Mouse (Mus musculus): ENCODE measurements around the gene Itga9. TPM values are rescaled to one million over a fixed set of nuclear protein-coding genes. Genes with fewer than 3 reads are reported as not detected.

Gene Itga9
- polyA plus RNA-seq, 1 experiment: 0.14 TPM

DNA sequence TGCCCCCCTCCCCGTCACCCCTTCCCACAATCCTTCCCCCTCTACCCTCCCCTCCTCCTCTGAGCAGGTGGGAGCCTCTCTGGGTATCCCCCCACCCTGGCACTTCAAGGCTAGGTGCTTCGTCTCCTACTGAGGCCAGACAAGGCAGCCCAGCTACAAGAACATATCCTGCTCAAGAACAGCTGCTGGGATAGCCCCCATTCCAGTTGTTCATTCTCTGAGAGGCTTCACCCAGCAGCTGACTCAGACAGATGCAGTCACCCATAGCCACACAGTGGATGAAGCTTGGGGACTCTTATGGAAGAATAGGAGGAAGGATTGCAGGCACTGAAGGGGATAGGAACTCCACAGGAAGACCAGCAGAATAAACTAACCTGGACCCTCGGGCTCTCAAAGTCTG lies 157.2 kb downstream of the Itga9 start:
- TF ChIP-seq REST (IDR thresholded peaks at IDR 0.05; ENCODE audit: insufficient read depth, insufficient read length) (no peak), CEBPB (IDR thresholded peaks at IDR 0.05; ENCODE audit: insufficient read depth, poor library complexity, severe bottlenecking) (no peak), E2F4 (IDR thresholded peaks at IDR 0.05; ENCODE audit: insufficient read depth) (no peak), POLR2AphosphoS2 (IDR thresholded peaks at IDR 0.05; ENCODE audit: insufficient read length, low read depth) (no peak), POLR2A (IDR thresholded peaks at IDR 0.05; ENCODE audit: insufficient read length, low read depth) (no peak), TCF12 (IDR thresholded peaks at IDR 0.05; ENCODE audit: insufficient read depth, poor library complexity, severe bottlenecking) (no peak), TCF3 (IDR thresholded peaks at IDR 0.05; ENCODE audit: insufficient read length, low read depth) (no peak), MYOD1 (IDR thresholded peaks at IDR 0.05; ENCODE audit: control insufficient read depth in 1 of 3, insufficient read length in 2 of 3, low read depth in 2 of 3) (no peak), MYOG (IDR thresholded peaks at IDR 0.05; ENCODE audit: control insufficient read depth in 1 of 3, insufficient read depth in 1 of 3, insufficient read length in 2 of 3, low read depth in 2 of 3) (no peak), SRF (IDR thresholded peaks at IDR 0.05; ENCODE audit: control insufficient read depth, insufficient read length, low read depth) (no peak), USF1 (IDR thresholded peaks at IDR 0.05; ENCODE audit: low read depth) (no peak)
- Histone ChIP-seq H3K4me3 (no peak overlapping the region), H3K36me3 (ENCODE audit: control insufficient read depth, insufficient read depth) (no peaks in the 10 kb centered on the region), H3K79me2 (ENCODE audit: control insufficient read depth, insufficient read depth) (no peaks in the 10 kb centered on the region), H3K27me3 (ENCODE audit: control insufficient read depth, insufficient read depth, insufficient read length) (peaks cover 5% of the 10 kb centered on the region), H3K4me2 (ENCODE audit: low read depth) (no peak overlapping the region), H3ac (ENCODE audit: control insufficient read depth, insufficient read length) (no peak overlapping the region)

DNA sequence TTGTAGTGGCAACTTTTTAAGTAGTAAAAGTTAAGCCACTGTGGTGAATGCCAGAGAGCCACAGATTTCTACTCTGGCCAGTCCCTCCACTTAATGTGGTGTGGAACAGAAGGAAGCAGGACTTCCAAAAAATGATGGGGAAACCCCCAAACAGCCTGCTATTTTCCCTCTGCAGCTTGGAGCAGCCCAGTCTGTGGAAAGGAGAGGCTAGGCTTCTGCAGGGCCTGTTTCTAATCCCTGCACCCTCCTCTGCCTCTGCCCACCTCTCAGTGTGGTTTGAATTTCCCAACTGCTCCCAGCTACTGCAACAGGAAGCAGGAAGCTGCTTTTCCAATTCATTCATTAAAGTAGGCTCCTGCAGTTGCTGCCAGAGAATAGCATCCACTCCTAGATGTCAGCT lies 158.6 kb downstream of the Itga9 start:
- no peaks in the 10 kb centered on the region for H3K36me3 ChIP-seq (ENCODE audit: control insufficient read depth, insufficient read depth)
- peaks cover 5% of the 10 kb centered on the region for H3K27me3 ChIP-seq (ENCODE audit: control insufficient read depth, insufficient read depth, insufficient read length)
- no peak overlapping the region for H3ac ChIP-seq (ENCODE audit: control insufficient read depth, insufficient read length)
- no peak overlapping the region for H3K4me3 ChIP-seq
- H3K79me2 ChIP-seq (ENCODE audit: control insufficient read depth, insufficient read depth): no peaks in the 10 kb centered on the region
- H3K4me2 ChIP-seq (ENCODE audit: low read depth): no peak overlapping the region
- TF ChIP-seq USF1 (IDR thresholded peaks at IDR 0.05; ENCODE audit: low read depth) (no peak), SRF (IDR thresholded peaks at IDR 0.05; ENCODE audit: control insufficient read depth, insufficient read length, low read depth) (no peak), POLR2A (IDR thresholded peaks at IDR 0.05; ENCODE audit: insufficient read length, low read depth) (no peak), TCF12 (IDR thresholded peaks at IDR 0.05; ENCODE audit: insufficient read depth, poor library complexity, severe bottlenecking) (no peak), POLR2AphosphoS2 (IDR thresholded peaks at IDR 0.05; ENCODE audit: insufficient read length, low read depth) (no peak), CEBPB (IDR thresholded peaks at IDR 0.05; ENCODE audit: insufficient read depth, poor library complexity, severe bottlenecking) (no peak), MYOD1 (IDR thresholded peaks at IDR 0.05; ENCODE audit: control insufficient read depth in 1 of 3, insufficient read length in 2 of 3, low read depth in 2 of 3) (no peak), TCF3 (IDR thresholded peaks at IDR 0.05; ENCODE audit: insufficient read length, low read depth) (no peak), E2F4 (IDR thresholded peaks at IDR 0.05; ENCODE audit: insufficient read depth) (no peak), MYOG (IDR thresholded peaks at IDR 0.05; ENCODE audit: control insufficient read depth in 1 of 3, insufficient read depth in 1 of 3, insufficient read length in 2 of 3, low read depth in 2 of 3) (no peak), REST (IDR thresholded peaks at IDR 0.05; ENCODE audit: insufficient read depth, insufficient read length) (no peak), MAX (IDR thresholded peaks at IDR 0.05; ENCODE audit: low read depth) (no peak)

DNA sequence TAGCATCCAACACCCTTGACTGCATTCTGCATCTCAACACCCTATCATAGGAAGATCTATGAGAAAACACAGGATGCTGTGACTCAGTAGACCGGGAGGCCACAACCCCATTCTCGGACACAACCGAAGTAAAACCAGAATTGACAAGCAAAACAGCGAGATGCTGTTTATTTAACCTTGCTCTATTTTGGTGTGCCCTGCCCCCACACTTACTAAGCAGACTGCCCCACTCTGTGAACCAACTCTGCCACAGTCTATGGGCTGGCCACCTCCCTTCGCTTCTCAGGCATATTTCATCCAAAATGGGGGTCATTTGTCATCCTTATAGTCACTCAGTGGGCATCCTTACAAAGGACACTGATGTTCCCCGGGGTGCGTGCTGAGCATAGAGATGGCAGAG lies 160.5 kb downstream of the Itga9 start:
- H3K27me3 ChIP-seq (ENCODE audit: control insufficient read depth, insufficient read depth, insufficient read length): peaks cover 5% of the 10 kb centered on the region

DNA sequence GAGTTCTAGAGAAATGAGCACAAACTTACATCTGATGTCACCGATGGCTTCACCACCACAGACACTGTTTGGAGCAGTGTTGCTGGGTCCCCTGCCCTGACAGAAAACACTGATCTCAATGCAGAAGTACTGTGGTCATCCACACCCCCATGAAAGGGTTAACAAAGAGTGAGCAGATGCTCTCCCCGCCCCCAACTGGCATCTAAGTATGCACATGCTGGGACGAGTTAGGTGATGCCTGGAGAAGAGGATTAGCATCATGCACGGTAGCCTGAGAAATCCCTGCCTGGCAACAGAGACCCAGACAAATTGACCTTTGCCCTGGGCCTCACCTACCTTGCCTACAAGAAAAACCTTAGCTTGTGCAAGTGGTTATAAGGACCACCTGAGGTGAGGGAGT lies 162.1 kb downstream of the Itga9 start:
- TF ChIP-seq POLR2A (IDR thresholded peaks at IDR 0.05; ENCODE audit: insufficient read length, low read depth) (no peak), TCF3 (IDR thresholded peaks at IDR 0.05; ENCODE audit: insufficient read length, low read depth) (no peak), CEBPB (IDR thresholded peaks at IDR 0.05; ENCODE audit: insufficient read depth, poor library complexity, severe bottlenecking) (no peak), REST (IDR thresholded peaks at IDR 0.05; ENCODE audit: insufficient read depth, insufficient read length) (no peak), E2F4 (IDR thresholded peaks at IDR 0.05; ENCODE audit: insufficient read depth) (no peak), MAX (IDR thresholded peaks at IDR 0.05; ENCODE audit: low read depth) (no peak), TCF12 (IDR thresholded peaks at IDR 0.05; ENCODE audit: insufficient read depth, poor library complexity, severe bottlenecking) (no peak), MYOD1 (IDR thresholded peaks at IDR 0.05; ENCODE audit: control insufficient read depth in 1 of 3, insufficient read length in 2 of 3, low read depth in 2 of 3) (no peak), POLR2AphosphoS2 (IDR thresholded peaks at IDR 0.05; ENCODE audit: insufficient read length, low read depth) (no peak), USF1 (IDR thresholded peaks at IDR 0.05; ENCODE audit: low read depth) (no peak), MYOG (IDR thresholded peaks at IDR 0.05; ENCODE audit: control insufficient read depth in 1 of 3, insufficient read depth in 1 of 3, insufficient read length in 2 of 3, low read depth in 2 of 3) (no peak), SRF (IDR thresholded peaks at IDR 0.05; ENCODE audit: control insufficient read depth, insufficient read length, low read depth) (no peak)
- H3K36me3 ChIP-seq (ENCODE audit: control insufficient read depth, insufficient read depth): no peaks in the 10 kb centered on the region
- peaks cover 5% of the 10 kb centered on the region for H3K27me3 ChIP-seq (ENCODE audit: control insufficient read depth, insufficient read depth, insufficient read length)
- no peak overlapping the region for H3K4me3 ChIP-seq
- H3K4me2 ChIP-seq (ENCODE audit: low read depth): no peak overlapping the region
- H3ac ChIP-seq (ENCODE audit: control insufficient read depth, insufficient read length): no peak overlapping the region
- H3K79me2 ChIP-seq (ENCODE audit: control insufficient read depth, insufficient read depth): no peaks in the 10 kb centered on the region

More for the DNA sequence above, 160.5 kb downstream of the Itga9 start:
- Histone ChIP-seq H3K4me3 (no peak overlapping the region), H3ac (ENCODE audit: control insufficient read depth, insufficient read length) (no peak overlapping the region), H3K36me3 (ENCODE audit: control insufficient read depth, insufficient read depth) (no peaks in the 10 kb centered on the region), H3K4me2 (ENCODE audit: low read depth) (no peak overlapping the region), H3K79me2 (ENCODE audit: control insufficient read depth, insufficient read depth) (no peaks in the 10 kb centered on the region)
- no peak for TF ChIP-seq POLR2A (IDR thresholded peaks at IDR 0.05; ENCODE audit: insufficient read length, low read depth)
- no peak for TF ChIP-seq POLR2AphosphoS2 (IDR thresholded peaks at IDR 0.05; ENCODE audit: insufficient read length, low read depth)
- no peak for TF ChIP-seq REST (IDR thresholded peaks at IDR 0.05; ENCODE audit: insufficient read depth, insufficient read length)
- TF ChIP-seq TCF12 (IDR thresholded peaks at IDR 0.05; ENCODE audit: insufficient read depth, poor library complexity, severe bottlenecking): no peak
- no peak for TF ChIP-seq TCF3 (IDR thresholded peaks at IDR 0.05; ENCODE audit: insufficient read length, low read depth)
- TF ChIP-seq MYOD1 (IDR thresholded peaks at IDR 0.05; ENCODE audit: control insufficient read depth in 1 of 3, insufficient read length in 2 of 3, low read depth in 2 of 3): no peak
- TF ChIP-seq E2F4 (IDR thresholded peaks at IDR 0.05; ENCODE audit: insufficient read depth): no peak
- TF ChIP-seq USF1 (IDR thresholded peaks at IDR 0.05; ENCODE audit: low read depth): no peak
- TF ChIP-seq SRF (IDR thresholded peaks at IDR 0.05; ENCODE audit: control insufficient read depth, insufficient read length, low read depth): no peak
- no peak for TF ChIP-seq MYOG (IDR thresholded peaks at IDR 0.05; ENCODE audit: control insufficient read depth in 1 of 3, insufficient read depth in 1 of 3, insufficient read length in 2 of 3, low read depth in 2 of 3)
- TF ChIP-seq MAX (IDR thresholded peaks at IDR 0.05; ENCODE audit: low read depth): no peak
- TF ChIP-seq CEBPB (IDR thresholded peaks at IDR 0.05; ENCODE audit: insufficient read depth, poor library complexity, severe bottlenecking): no peak

Data from myocyte (in vitro differentiated cells).